Mouse (Mus musculus): ENCODE data around the gene Mon2. TPM values are rescaled to one million over a fixed set of nuclear protein-coding genes. Genes with fewer than 3 reads are reported as not detected.

The Mon2 gene
- polyA plus RNA-seq, 1 experiment: 52.9 TPM

- no peak for DNase-seq (ENCODE audit: low spot score)
Observed at GRCm38 (mm10) chr10:122963463-122964240, 112.7 kb downstream of the Mon2 start.

GRCm38 (mm10) chr10:122962651-122963050 lies 113.7 kb downstream of the Mon2 start:
- DNase-seq (ENCODE audit: low spot score): no peak

- DNase-seq (ENCODE audit: low spot score): no peak
Observed at GRCm38 (mm10) chr10:122961494-122961893, 114.8 kb downstream of the Mon2 start.

- no peak for DNase-seq (ENCODE audit: low spot score)
Observed at GRCm38 (mm10) chr10:122960738-122961137, 115.6 kb downstream of the Mon2 start.

GRCm38 (mm10) chr10:122960216-122960615 lies 116.1 kb downstream of the Mon2 start:
- DNase-seq (ENCODE audit: low spot score): no peak

- DNase-seq (ENCODE audit: low spot score): no peak
Observed at GRCm38 (mm10) chr10:122958699-122959098, 117.6 kb downstream of the Mon2 start.

- DNase-seq (ENCODE audit: low spot score): no peak
Observed at GRCm38 (mm10) chr10:122957918-122958317, 118.4 kb downstream of the Mon2 start.

GRCm38 (mm10) chr10:122953576-122953975 lies 122.7 kb downstream of the Mon2 start:
- no peak for DNase-seq (ENCODE audit: low spot score)

GRCm38 (mm10) chr10:122950966-122951365 lies 125.3 kb downstream of the Mon2 start:
- no peak for DNase-seq (ENCODE audit: low spot score)

GRCm38 (mm10) chr10:122944888-122945287 lies 131.4 kb downstream of the Mon2 start:
- no peak for DNase-seq (ENCODE audit: low spot score)

GRCm38 (mm10) chr10:122943824-122944223 lies 132.5 kb downstream of the Mon2 start:
- no peak for DNase-seq (ENCODE audit: low spot score)

GRCm38 (mm10) chr10:122942771-122943170 lies 133.5 kb downstream of the Mon2 start:
- no peak for DNase-seq (ENCODE audit: low spot score)

Other genes starting within 250 kb of the Mon2 start
- 46.0 and 48.8 TPM in 2 replicates for gene Usp15, start 120.5 kb upstream of the Mon2 start, polyA plus RNA-seq (2012; rRNA removed)
- 0.03 and 0.04 TPM in 2 replicates for gene Fam19a2, start 187.5 kb upstream of the Mon2 start, polyA plus RNA-seq (2012; rRNA removed)